Comparison of ENCODE assay signal across 16 mouse cellular contexts in the genomic region with DNA sequence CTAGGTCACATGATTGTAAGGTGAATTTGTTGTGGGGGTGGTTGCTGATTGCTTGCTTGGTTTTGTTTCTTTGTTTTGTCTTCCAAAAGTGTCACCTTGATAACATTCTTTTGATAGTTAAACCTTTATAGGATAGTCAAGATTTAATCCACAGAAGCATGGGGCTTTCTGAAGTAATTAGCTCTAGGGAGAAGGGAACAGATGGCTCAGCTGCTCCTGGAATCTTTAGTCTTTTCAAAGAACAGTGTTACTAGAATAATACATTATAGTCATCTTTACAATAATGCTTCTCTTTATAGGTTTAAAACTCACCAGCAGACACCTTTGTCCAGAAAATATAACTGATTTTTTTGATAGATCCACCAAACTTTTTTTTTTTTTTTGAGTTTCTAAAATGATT.
"Had no signal": no experiment of that assay in that cellular context is flagged by ENCODE, and none has a peak within 500 bp of the region (broad histone marks: within the 10 kb centered on the region; RNA-seq: fewer than 3 reads in every experiment).

No protein-coding gene starts in this region.

- H3K4me3 ChIP-seq: neural tube, embryonic 13.5 days; neural tube, embryonic 15.5 days; stomach, embryonic 15.5 days had no signal

- H3K27me3 ChIP-seq: neural tube, embryonic 13.5 days; neural tube, embryonic 15.5 days; stomach, embryonic 15.5 days had no signal

- H3K36me3 ChIP-seq: neural tube, embryonic 13.5 days; neural tube, embryonic 15.5 days; stomach, embryonic 15.5 days had no signal

- DNase-seq: retina, postnatal 1 day; right cerebral cortex, adult 18-20 months; right cerebral cortex, postnatal 14 days; right cerebral cortex, postnatal 25 days; right cerebral cortex, postnatal 4 days; spleen, adult 18-20 months; thymus, adult 18-20 months; thymus, adult 2 months; thymus, postnatal 14 days; thymus, postnatal 25 days; thymus, postnatal 36 days; thymus, postnatal 4 days had no signal

- H3K27ac ChIP-seq: neural tube, embryonic 13.5 days; neural tube, embryonic 15.5 days; stomach, embryonic 15.5 days; stomach, postnatal 0 days had no signal

- H3K4me1 ChIP-seq: neural tube, embryonic 13.5 days; neural tube, embryonic 15.5 days; stomach, embryonic 15.5 days had no signal
